Mouse (Mus musculus) neural tube, embryonic 12.5 days (tissue): Measurements from ENCODE around the gene Tmem232. TPM values are rescaled to one million over a fixed set of nuclear protein-coding genes. Genes with fewer than 3 reads are reported as not detected.
A peak's percentile ranks its signal among the peaks of the same experiment; 100 is the strongest.
"Not testable (repeated sequence)": the region's sequence is repeated elsewhere in the genome, so short reads cannot be mapped to it uniquely, and the experiment has no call there.

Source experiments
- ATAC-seq: fragments of 200-750 bp; cut with Nextera tagmentation; 2 replicates; pipeline ENCODE4 v1.8.0; 2017; ENCODE audit warnings: low read depth, mild to moderate bottlenecking, moderate TSS enrichment, moderate library complexity; ENCODE audit not compliant: low FRiP score
- H3K27ac ChIP-seq: fragments of 300-500 bp; sonication (generic); 2 replicates; pipeline ENCODE4 v1.5.1; 2016
- H3K27me3 ChIP-seq: fragments of 300-500 bp; sonication (generic); replicated peaks from 2 replicates; pipeline ENCODE4 v1.6.1; 2016; ENCODE audit warnings: mild to moderate bottlenecking
- H3K36me3 ChIP-seq: fragments of 300-500 bp; sonication (generic); 2 replicates; pipeline ENCODE4 v1.6.1; 2016; ENCODE audit warnings: mild to moderate bottlenecking
- H3K4me1 ChIP-seq: fragments of 300-500 bp; sonication (generic); 2 replicates; pipeline ENCODE4 v1.6.1; 2016
- H3K4me2 ChIP-seq: fragments of 300-500 bp; sonication (generic); replicated peaks from 2 replicates; pipeline ENCODE4 v1.6.1; 2016; ENCODE audit warnings: mild to moderate bottlenecking
- H3K4me3 ChIP-seq: fragments of 300-500 bp; sonication (generic); 2 replicates; pipeline ENCODE4 v1.5.1; 2016
- H3K9ac ChIP-seq: fragments of 300-500 bp; sonication (generic); 2 replicates; pipeline ENCODE4 v1.6.1; 2016; ENCODE audit warnings: mild to moderate bottlenecking
- H3K9me3 ChIP-seq: fragments of 300-500 bp; sonication (generic); 2 replicates; pipeline ENCODE4 v1.6.1; 2016; ENCODE audit warnings: mild to moderate bottlenecking
- WGBS: fragments of 180-500 bp; shearing (Covaris S2); methylation state at CpG from one replicate; pipeline ENCODE4 v1.1.7; 2016; 5-methylcytosine and 5-hydroxymethylcytosine counted together
- polyA plus RNA-seq: library from polyadenylated mRNA; unstranded; fragments of >200 nt; fragmentation: Nextera tagmentation; extraction: Ambion mirVana; gene quantifications from 2 replicates; pipeline ENCODE4 v1.2.1, GENCODE M21; 2016

Tmem232 gene
- polyA plus RNA-seq, 1 experiment from 2014 or later, result 0.23 TPM

DNA sequence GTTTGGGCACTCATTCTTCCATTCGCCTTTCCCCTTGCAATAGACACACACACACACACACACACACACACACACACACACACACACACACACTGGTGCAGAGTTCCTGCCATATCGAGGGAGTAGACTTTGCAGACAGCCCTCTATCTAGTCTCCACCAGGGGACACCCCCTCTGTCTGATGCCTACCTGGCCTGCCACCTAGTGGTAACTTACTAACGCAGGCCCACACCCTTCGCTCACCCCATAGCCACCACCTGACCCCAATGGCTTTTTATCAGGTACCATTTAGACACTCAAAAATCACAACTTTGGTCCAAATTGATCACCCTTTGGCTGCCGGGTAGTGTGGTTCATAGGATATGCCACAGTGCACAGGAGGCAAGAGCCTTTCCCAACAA lies 18.7 kb upstream of the Tmem232 start:
- Histone ChIP-seq H3K4me3 (no peak overlapping the region), H3K27ac (no peak overlapping the region), H3K9me3 (no peaks in the 10 kb centered on the region), H3K4me2 (no peak overlapping the region), H3K36me3 (no peaks in the 10 kb centered on the region), H3K4me1 (no peaks in the 10 kb centered on the region; the same call in 1 of the 2 replicates), H3K9ac (no peak overlapping the region), H3K27me3 (no peaks in the 10 kb centered on the region)
- peak; percentile 52; the same call in 1 of the 2 replicates for ATAC-seq
- 47% methylated on average over 5 of the region's 5 CpGs for WGBS

- 62% methylated on average over 9 of the region's 9 CpGs for WGBS
- H3K27me3 ChIP-seq, result no peaks in the 10 kb centered on the region
- H3K4me3 ChIP-seq, result no peak overlapping the region
- no peak overlapping the region for H3K9ac ChIP-seq
- no peaks in the 10 kb centered on the region for H3K36me3 ChIP-seq
- H3K27ac ChIP-seq, result no peak overlapping the region
- H3K9me3 ChIP-seq, result no peaks in the 10 kb centered on the region
- H3K4me1 ChIP-seq, result no peaks in the 10 kb centered on the region; the same call in 1 of the 2 replicates
- ATAC-seq, result peak; percentile 30; the same call in 1 of the 2 replicates
- peak overlapping the region; percentile 25; the same call in 1 of the 2 replicates for H3K4me2 ChIP-seq
Measured at GRCm38 (mm10) chr17:65558788-65559187, 18.2 kb upstream of the Tmem232 start.

DNA sequence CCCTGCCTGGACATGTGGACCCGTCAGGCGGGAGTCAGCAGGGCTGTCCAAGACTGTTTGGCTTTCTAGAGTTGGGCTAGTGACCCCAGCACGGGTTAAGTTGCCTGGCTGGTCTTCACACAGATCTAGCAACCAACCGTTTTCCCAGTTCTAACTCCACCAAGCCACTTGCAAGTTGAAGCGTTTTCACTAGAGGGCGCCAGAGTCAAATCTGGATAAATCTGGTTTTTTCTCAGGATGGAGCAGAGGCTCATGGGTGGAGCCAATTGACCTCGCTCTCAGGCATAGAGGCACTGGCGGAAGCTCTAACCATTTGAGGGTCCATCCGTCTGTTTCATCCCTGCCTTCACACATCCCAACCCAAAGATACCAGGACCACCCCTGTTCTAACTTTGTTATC lies 17.6 kb upstream of the Tmem232 start:
- H3K4me2 ChIP-seq, result peak overlapping the region; percentile 25; the same call in 1 of the 2 replicates
- WGBS, result 47% methylated on average over 9 of the region's 9 CpGs
- no peaks in the 10 kb centered on the region for H3K36me3 ChIP-seq

GRCm38 (mm10) chr17:65557212-65557611 lies 16.6 kb upstream of the Tmem232 start:
- H3K4me3 ChIP-seq, result no peak overlapping the region
- 84% methylated on average over 6 of the region's 6 CpGs for WGBS
- ATAC-seq, result no peak

More for the DNA sequence above, 17.6 kb upstream of the Tmem232 start:
- H3K27ac ChIP-seq, result no peak overlapping the region
- no peak overlapping the region for H3K4me3 ChIP-seq
- no peaks in the 10 kb centered on the region; the same call in 1 of the 2 replicates for H3K4me1 ChIP-seq
- H3K9ac ChIP-seq, result no peak overlapping the region
- peak; percentile 45; the same call in 1 of the 2 replicates for ATAC-seq
- H3K27me3 ChIP-seq, result no peaks in the 10 kb centered on the region
- no peaks in the 10 kb centered on the region for H3K9me3 ChIP-seq

GRCm38 (mm10) chr17:65556798-65557197 lies 16.2 kb upstream of the Tmem232 start:
- Histone ChIP-seq H3K4me3 (no peak overlapping the region), H3K4me1 (no peaks in the 10 kb centered on the region; the same call in 1 of the 2 replicates), H3K9me3 (no peaks in the 10 kb centered on the region), H3K36me3 (no peaks in the 10 kb centered on the region), H3K4me2 (no peak overlapping the region), H3K9ac (no peak overlapping the region), H3K27ac (no peak overlapping the region), H3K27me3 (no peaks in the 10 kb centered on the region)
- WGBS, result 73% methylated on average over 10 of the region's 10 CpGs
- ATAC-seq, result no peak

More at GRCm38 (mm10) chr17:65557212-65557611, 16.6 kb upstream of the Tmem232 start:
- Histone ChIP-seq H3K27ac (no peak overlapping the region), H3K9ac (no peak overlapping the region), H3K4me2 (no peak overlapping the region), H3K9me3 (no peaks in the 10 kb centered on the region), H3K36me3 (no peaks in the 10 kb centered on the region), H3K27me3 (no peaks in the 10 kb centered on the region), H3K4me1 (no peaks in the 10 kb centered on the region; the same call in 1 of the 2 replicates)

- 87% methylated on average over 12 of the region's 12 CpGs for WGBS
- ATAC-seq, result no peak
- no peak overlapping the region for H3K4me2 ChIP-seq
- H3K27ac ChIP-seq, result no peak overlapping the region
- H3K4me1 ChIP-seq, result no peaks in the 10 kb centered on the region
- H3K9me3 ChIP-seq, result no peaks in the 10 kb centered on the region
- H3K27me3 ChIP-seq, result no peaks in the 10 kb centered on the region
- H3K4me3 ChIP-seq, result no peak overlapping the region
- H3K9ac ChIP-seq, result no peak overlapping the region
- H3K36me3 ChIP-seq, result no peaks in the 10 kb centered on the region
Measured at GRCm38 (mm10) chr17:65552426-65552997, 11.9 kb upstream of the Tmem232 start.

- no peak overlapping the region for H3K4me3 ChIP-seq
- no peak overlapping the region for H3K9ac ChIP-seq
- H3K4me2 ChIP-seq, result no peak overlapping the region
- ATAC-seq, result no peak
- no peaks in the 10 kb centered on the region for H3K36me3 ChIP-seq
- no peaks in the 10 kb centered on the region for H3K4me1 ChIP-seq
- H3K27ac ChIP-seq, result no peak overlapping the region
- H3K9me3 ChIP-seq, result no peaks in the 10 kb centered on the region
- 84% methylated on average over 4 of the region's 4 CpGs for WGBS
- H3K27me3 ChIP-seq, result no peaks in the 10 kb centered on the region
Measured at GRCm38 (mm10) chr17:65550357-65550756, 9.8 kb upstream of the Tmem232 start.

GRCm38 (mm10) chr17:65548698-65549365 lies 8.2 kb upstream of the Tmem232 start:
- H3K27ac ChIP-seq, result no peak overlapping the region
- H3K27me3 ChIP-seq, result no peaks in the 10 kb centered on the region
- no peaks in the 10 kb centered on the region for H3K4me1 ChIP-seq
- ATAC-seq, result no peak
- H3K9ac ChIP-seq, result no peak overlapping the region
- no peaks in the 10 kb centered on the region for H3K9me3 ChIP-seq
- H3K4me2 ChIP-seq, result no peak overlapping the region
- no peak overlapping the region for H3K4me3 ChIP-seq
- 85% methylated on average over 18 of the region's 18 CpGs for whole genome bisulfite sequencing
- H3K36me3 ChIP-seq, result no peaks in the 10 kb centered on the region

DNA sequence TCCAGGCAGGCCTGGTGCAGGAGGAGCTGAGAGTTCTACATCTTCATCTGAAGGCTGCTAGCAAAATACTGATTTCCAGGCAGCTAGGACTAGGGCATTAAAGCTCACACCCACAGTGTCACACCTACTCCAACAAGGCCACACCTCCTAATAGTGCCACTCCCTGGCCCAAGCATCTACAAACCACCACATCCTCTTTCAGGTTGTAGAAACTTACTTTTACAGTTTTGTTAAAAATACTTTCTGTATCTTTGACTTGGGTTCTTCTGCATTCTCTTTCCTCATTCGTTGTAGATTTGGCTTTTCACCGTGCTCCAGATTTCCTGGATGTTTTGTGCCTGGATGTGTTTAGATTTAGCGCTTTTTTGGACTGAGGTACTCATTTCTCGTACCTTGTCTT lies 5.6 kb upstream of the Tmem232 start:
- H3K9ac ChIP-seq, H3K4me1 ChIP-seq, ATAC-seq, H3K27ac ChIP-seq, H3K27me3 ChIP-seq, H3K9me3 ChIP-seq, H3K36me3 ChIP-seq, H3K4me3 ChIP-seq, H3K4me2 ChIP-seq: not testable (repeated sequence)
- WGBS, result 91% methylated on average over 4 of the region's 4 CpGs

DNA sequence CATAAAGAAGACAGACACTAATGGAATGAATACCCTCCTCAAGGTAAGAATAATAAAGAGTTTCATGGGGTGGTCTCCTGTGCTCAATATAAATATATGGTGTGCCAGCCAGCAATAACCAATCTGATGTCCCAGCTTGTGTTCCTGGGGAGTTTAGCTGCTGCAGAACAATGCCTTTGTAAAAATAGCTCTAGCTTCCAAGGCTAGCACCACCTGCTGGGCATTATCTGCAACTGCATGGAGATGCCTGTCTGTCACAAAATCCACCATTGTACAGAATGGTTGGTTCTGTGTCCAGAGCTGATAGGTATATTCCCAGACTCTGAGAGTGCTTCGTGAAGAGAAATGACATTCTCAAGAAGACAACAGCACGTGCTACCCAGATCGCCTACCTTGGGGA lies 4.4 kb downstream of the Tmem232 start:
- Histone ChIP-seq H3K9ac (no peak overlapping the region), H3K36me3 (no peaks in the 10 kb centered on the region), H3K4me1 (no peaks in the 10 kb centered on the region), H3K4me2 (no peak overlapping the region), H3K27me3 (no peaks in the 10 kb centered on the region), H3K9me3 (no peaks in the 10 kb centered on the region), H3K4me3 (no peak overlapping the region), H3K27ac (no peak overlapping the region)
- ATAC-seq, result peak; percentile 42
- WGBS, result 26% methylated on average over 3 of the region's 3 CpGs

DNA sequence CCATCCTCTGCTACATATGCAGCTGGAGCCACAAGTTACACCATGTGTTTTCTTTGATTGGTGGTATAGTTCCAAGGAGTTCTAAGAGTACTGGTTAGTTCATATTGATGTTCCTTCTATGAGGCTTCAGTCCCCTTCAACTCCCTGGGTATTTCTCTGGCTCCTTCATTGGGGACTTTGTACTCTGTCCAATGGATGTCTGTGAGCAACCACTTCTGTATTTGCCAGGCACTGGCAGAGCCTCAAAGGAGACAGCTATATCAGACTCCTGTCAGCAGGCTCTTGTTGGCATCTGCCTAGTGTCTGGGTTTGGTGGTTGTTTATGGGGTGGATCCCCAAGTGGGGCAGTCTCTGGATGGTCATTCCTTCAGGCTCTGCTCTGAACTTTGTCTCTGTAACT lies 8.2 kb downstream of the Tmem232 start:
- H3K9ac ChIP-seq, H3K27me3 ChIP-seq, ATAC-seq, H3K4me2 ChIP-seq, H3K4me1 ChIP-seq, H3K9me3 ChIP-seq, H3K36me3 ChIP-seq, H3K27ac ChIP-seq, H3K4me3 ChIP-seq: not testable (repeated sequence)

GRCm38 (mm10) chr17:65527529-65527928 lies 13.1 kb downstream of the Tmem232 start:
- H3K4me3 ChIP-seq, result no peak overlapping the region
- no peaks in the 10 kb centered on the region for H3K36me3 ChIP-seq
- 85% methylated on average over 5 of the region's 5 CpGs for WGBS
- no peak overlapping the region for H3K4me2 ChIP-seq
- no peaks in the 10 kb centered on the region for H3K9me3 ChIP-seq
- no peak overlapping the region for H3K9ac ChIP-seq
- H3K27ac ChIP-seq, result no peak overlapping the region
- no peaks in the 10 kb centered on the region for H3K27me3 ChIP-seq
- H3K4me1 ChIP-seq, result no peaks in the 10 kb centered on the region
- no peak for ATAC-seq

GRCm38 (mm10) chr17:65513517-65513916 lies 27.1 kb downstream of the Tmem232 start:
- H3K9me3 ChIP-seq, result no peaks in the 10 kb centered on the region
- no peaks in the 10 kb centered on the region for H3K36me3 ChIP-seq
- H3K4me1 ChIP-seq, result no peaks in the 10 kb centered on the region
- H3K27ac ChIP-seq, result no peak overlapping the region
- H3K4me3 ChIP-seq, result no peak overlapping the region
- H3K27me3 ChIP-seq, result no peaks in the 10 kb centered on the region
- no peak for ATAC-seq
- no peak overlapping the region for H3K9ac ChIP-seq
- H3K4me2 ChIP-seq, result no peak overlapping the region
- 86% methylated on average over 3 of the region's 3 CpGs for WGBS
